Mouse (Mus musculus) v-Abl transformed pro-B cells (cell line): ENCODE measurements around the gene Gm21969.

Experiments
- in situ Hi-C, 2 experiments: fragments of 400-800 bp; cut with MboI; formaldehyde crosslinking; loops; one replicate each; pipeline ENCODE4 v1.15.1; 2025; ENCODE audit not compliant: unreplicated experiment in 2 of 2

Gene Gm21969

DNA sequence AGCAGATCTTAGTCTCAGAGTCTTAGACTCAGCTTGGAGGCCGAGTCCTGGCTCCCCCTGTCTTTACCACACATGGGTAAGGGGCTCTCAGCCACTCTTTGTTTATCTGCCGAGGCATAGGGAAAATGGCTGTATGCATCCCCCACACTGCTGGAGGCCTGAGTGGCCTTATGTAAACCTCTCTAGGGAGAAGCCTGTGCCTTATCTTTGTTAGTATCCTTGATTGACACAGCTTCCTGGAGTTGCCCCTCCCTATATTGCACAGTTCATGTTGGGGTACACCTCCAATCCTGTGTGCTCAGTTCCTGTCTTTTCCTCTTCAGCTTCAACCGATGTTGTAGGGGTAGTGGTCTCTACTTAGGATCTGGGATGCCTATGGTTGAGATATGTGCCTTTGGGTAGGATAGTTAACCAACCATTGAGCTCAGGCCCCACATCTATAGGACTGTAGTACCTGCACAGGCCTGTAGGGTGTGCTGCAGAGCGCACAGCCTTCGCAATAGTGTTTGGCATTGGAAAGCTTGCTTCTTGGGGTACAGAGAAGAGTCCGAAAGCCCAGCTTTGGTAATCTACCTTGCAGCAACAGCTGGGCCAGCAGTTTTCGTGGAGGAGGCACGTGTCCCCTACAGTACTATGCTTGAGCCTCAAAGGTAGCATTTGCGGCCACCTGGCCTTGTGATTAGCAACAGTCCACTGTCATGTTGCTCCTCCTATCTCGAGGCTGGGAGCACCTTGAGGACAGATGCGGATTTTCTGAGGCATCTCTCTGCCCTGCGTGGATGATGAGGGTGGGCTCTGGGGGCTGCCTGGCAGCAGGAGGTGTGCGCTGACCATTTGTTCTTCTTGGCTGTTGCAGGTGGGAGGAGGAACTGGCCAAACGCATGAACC, at the start of gene Gm21969:
TSS of gene Gm21969 (plus strand) at position 830 of the 888 bp plus-strand sequence.
- in situ Hi-C loops, result loop anchor here in 1 of 2 experiments (25.0 kb wide), 1 partner anchor 515 kb away; the partner anchor contains the start of genes Htr6 and Nbl1

DNA sequence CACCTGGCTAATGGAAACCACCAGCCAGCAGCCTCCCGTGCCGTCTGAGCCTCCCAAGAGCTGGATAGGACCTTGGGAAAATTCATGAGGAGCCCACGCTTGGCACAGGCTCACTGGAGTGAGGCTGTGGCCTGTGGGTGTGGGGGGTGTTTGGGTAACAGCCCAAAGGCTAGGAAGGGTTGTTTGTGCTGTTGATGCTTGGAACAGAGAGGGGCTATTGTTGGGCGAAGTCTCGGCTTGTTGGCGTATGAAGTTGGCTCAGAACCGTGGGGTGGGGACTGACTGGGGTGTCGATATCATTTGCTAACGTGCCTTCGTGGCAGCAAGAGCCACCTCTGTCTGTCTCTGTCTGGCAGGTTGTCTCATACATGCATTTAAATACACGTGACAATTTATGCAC, 47.8 kb upstream of the Gm21969 start:
- in situ Hi-C loops, result no loop called here

- in situ Hi-C loops, result no loop called here
Observed at GRCm38 (mm10) chr4:139555951-139556350, 47.0 kb upstream of the Gm21969 start.

- in situ Hi-C loops, result no loop called here
Observed at GRCm38 (mm10) chr4:139568361-139568760, 34.6 kb upstream of the Gm21969 start.

GRCm38 (mm10) chr4:139570756-139571155, 32.2 kb upstream of the Gm21969 start:
- in situ Hi-C loops, result no loop called here

DNA sequence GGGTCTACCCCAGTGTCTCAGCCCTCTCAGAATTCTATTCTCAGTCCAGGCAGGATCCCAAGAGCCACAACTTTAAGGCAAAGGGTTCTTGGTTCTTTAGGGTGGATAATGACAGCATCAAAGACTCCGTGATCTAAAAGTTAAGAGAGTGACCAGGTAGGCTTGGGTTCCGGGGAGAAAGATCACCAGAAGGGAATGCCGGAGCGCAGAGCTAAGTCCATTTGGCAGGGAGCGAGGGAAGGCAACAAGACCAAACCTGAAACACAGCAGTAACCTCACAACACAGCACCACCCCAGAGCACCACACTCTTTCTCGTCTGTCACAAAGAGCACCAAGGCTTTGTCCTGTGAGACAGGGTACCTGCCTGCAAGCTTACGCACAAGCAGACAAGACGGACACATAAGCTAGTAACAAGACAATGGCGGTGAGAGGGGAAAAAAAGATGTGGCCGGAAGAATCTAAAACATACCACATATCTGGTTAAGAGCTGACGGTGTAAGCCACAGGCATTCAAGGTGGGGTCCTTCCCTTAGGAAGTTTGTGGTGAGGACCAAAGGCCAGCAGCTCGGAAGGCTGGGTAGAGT, 30.0 kb upstream of the Gm21969 start:
- in situ Hi-C loops, result no loop called here

- in situ Hi-C loops, result no loop called here
Observed at GRCm38 (mm10) chr4:139574156-139574798, 28.7 kb upstream of the Gm21969 start.

- in situ Hi-C loops, result no loop called here
Observed at GRCm38 (mm10) chr4:139574799-139575672, 27.9 kb upstream of the Gm21969 start.

- in situ Hi-C loops, result no loop called here
Observed at GRCm38 (mm10) chr4:139575673-139576003, 27.3 kb upstream of the Gm21969 start.

- in situ Hi-C loops, result no loop called here
Observed at GRCm38 (mm10) chr4:139576251-139576880, 26.6 kb upstream of the Gm21969 start.

DNA sequence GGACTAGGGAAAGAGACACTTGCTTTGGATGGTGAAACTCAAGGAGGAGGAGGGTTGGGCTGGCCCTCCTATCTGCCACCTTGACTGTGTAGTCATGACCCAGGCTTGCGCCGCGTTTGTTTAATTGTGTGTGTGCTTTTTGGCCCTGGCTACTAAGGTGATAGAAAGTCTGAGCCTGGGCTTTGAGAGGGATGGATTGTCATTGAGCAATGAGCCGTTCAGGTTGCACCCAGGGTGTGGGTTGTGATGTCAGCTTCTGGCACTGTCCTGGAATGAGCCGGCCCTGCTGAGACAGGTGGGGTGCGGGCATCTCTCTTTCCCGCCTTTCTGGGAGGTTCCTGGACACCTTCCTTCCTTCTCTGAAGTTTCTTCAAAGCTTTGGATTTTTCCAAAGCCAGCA, 26.0 kb upstream of the Gm21969 start:
- in situ Hi-C loops, result no loop called here

GRCm38 (mm10) chr4:139578389-139578788, 24.6 kb upstream of the Gm21969 start:
- in situ Hi-C loops, result no loop called here

DNA sequence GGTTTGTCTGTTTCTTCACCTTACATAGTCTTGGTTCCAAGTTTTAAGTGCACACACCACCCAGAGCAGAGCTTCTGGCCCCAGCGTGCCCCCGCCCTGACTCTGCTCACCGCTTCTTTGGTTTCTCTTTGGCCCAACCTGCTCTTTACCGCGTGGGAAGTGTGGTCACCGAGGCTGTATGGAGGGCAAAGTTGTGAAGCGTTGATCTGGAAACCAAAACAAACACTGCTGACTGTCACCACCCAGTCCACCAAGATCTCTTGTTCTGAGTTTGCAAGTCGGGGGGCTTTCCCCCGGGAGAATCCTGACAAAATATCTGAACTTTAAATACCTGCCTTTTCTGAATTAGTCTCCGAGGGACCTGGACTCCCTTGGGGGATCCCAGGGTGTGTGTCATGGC, 24.0 kb upstream of the Gm21969 start:
- in situ Hi-C loops, result no loop called here

- in situ Hi-C loops, result no loop called here
Observed at GRCm38 (mm10) chr4:139579466-139579865, 23.5 kb upstream of the Gm21969 start.

GRCm38 (mm10) chr4:139580663-139581336, 22.2 kb upstream of the Gm21969 start:
- in situ Hi-C loops, result no loop called here

DNA sequence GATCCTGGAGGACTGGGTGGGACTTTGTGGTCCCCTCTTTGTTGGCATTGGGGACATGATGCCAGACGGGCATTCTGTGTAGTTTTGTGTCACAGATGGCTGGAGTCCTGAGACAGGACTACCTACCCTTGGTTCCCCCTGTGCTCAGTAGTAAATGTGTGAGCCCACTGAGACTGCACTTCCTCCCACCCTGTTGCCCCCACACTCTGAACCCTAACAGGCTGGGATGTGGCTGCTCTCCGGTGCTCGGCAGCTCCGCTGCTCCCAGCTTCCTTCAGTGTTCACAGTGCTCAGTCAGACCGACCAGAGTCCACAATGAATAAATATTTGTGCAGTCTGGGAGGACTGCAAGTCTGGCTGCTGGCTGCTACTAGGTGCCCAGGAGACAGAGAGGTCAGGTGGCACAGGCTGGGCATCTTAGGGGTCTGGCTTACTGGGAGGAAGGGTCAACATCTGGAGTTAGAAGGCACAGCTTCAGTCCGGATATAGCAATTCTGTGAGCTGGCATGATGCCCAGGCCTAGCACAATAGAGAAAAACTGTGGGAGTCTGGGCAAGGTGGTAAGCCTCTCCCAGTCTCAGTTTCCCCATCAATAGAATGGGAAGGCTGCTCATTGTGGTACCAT, 21.4 kb upstream of the Gm21969 start:
- in situ Hi-C loops, result no loop called here

DNA sequence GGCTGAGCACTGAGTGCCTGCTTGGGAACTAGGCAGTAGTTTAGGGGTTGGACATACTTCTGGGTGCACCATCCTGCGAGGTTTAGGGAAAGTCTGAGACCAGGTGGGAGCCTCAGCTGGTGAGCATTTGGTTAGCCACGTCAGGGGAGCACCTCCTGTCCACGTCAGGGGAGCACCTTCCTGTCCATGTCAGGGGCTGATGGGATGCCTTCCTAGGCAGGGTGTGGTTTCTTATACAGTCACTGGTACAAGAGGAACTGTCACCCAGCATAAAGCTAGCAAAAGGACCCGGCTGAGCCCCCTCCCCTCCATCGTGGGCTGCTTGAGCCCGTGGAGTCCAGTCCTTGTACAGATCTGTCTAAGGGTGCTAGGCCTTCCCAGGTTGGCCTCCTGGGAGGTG, 20.6 kb upstream of the Gm21969 start:
- in situ Hi-C loops, result no loop called here

DNA sequence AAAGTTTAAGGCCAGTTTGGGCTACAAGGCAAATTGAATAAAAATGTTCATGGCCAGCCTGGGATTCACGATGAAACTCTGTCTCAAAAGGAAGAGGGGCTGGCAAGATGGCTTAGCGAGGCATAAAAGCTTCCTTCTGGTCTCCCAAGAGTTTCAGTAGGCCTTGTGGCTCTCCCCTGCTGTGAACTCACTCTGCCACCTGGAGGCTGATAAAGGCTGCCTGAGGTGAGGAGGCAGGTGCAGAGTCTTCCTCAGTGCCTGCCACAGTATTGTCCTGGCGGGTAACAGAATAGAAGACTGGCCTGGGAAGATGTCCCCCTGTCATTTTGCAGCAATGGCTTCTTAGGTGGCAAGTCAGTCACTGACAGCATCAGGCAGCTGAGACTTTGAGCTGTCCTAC, 20.1 kb upstream of the Gm21969 start:
- in situ Hi-C loops, result no loop called here

DNA sequence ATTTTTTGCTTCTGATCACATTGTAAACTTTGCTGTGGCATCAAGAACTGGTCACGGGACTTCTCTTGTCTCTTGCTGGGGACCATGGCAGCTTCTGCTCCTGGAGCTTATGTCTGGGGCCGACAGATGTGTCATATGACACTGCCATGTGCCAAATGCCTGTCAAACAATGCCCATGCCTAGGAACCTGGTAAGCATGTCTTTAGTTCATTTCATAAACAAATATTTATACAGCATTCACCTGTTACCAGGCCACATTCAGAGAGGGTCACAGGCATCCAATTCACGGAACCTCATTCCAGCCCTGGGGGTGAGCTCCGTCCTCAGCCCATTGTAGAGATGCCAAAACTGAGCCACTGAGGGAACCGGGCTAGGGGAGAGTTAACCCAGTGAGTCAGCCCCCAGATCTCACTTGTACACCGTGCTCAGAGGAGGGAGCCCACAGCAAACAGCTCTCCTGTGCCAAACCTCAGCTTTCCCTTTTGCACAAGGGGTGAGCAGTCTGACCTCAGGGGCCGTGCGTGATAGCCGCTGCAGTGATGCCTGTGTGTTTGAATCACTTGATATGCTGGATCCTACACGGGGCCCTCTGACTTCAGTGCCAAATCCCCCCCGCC, 19.2 kb upstream of the Gm21969 start:
- in situ Hi-C loops, result no loop called here
